Mouse (Mus musculus) testis, adult 2 months (tissue): ENCODE measurements around the gene Lin52. TPM values are rescaled to one million over a fixed set of nuclear protein-coding genes. Genes with fewer than 3 reads are reported as not detected.

Experiments used
- H3K27ac ChIP-seq: fragments of 200-500 bp; 2 replicates; pipeline ENCODE4 v1.5.1; 2012; ENCODE audit warnings: low read depth, low read length; ENCODE audit not compliant: control insufficient read depth, insufficient read depth
- H3K27me3 ChIP-seq: fragments of 200-500 bp; 2 replicates; pipeline ENCODE4 v1.6.1; 2012; ENCODE audit warnings: mild to moderate bottlenecking, low read length, moderate library complexity; ENCODE audit not compliant: control insufficient read depth, insufficient read depth
- H3K36me3 ChIP-seq: fragments of 200-500 bp; 2 replicates; pipeline ENCODE4 v1.6.1; 2012; ENCODE audit warnings: mild to moderate bottlenecking, low read length; ENCODE audit not compliant: control insufficient read depth, insufficient read depth
- H3K4me1 ChIP-seq: fragments of 200-500 bp; 2 replicates; pipeline ENCODE4 v1.6.1; 2012; ENCODE audit warnings: low read length; ENCODE audit not compliant: control insufficient read depth, insufficient read depth
- H3K4me3 ChIP-seq: fragments of 200-500 bp; 2 replicates; pipeline ENCODE4 v1.5.1; 2012; ENCODE audit warnings: low read depth, mild to moderate bottlenecking, low read length, moderate library complexity, mixed read lengths; ENCODE audit not compliant: control insufficient read depth
- CTCF ChIP-seq: fragments of 200-500 bp; IDR thresholded peaks from 2 replicates; pipeline ENCODE4 v1.5.1; 2012; ENCODE audit warnings: low read depth, mild to moderate bottlenecking, inconsistent platforms, low read length, moderate library complexity; ENCODE audit not compliant: control insufficient read depth, insufficient read depth, insufficient replicate concordance
- POLR2A ChIP-seq: fragments of 200-500 bp; IDR thresholded peaks from 2 replicates; pipeline ENCODE4 v1.6.1; 2012; ENCODE audit warnings: low read depth, mild to moderate bottlenecking, inconsistent platforms, low read length, moderate library complexity; ENCODE audit not compliant: control insufficient read depth
- polyA plus RNA-seq: library from polyadenylated mRNA; depleted of rRNA; stranded (reverse); fragments of >200 nt; gene quantifications from 2 replicates; pipeline ENCODE4 v1.2.3, GENCODE M21; 2012; rRNA removed

The Lin52 gene
- 17.1 and 26.5 TPM in 2 replicates for polyA plus RNA-seq

DNA sequence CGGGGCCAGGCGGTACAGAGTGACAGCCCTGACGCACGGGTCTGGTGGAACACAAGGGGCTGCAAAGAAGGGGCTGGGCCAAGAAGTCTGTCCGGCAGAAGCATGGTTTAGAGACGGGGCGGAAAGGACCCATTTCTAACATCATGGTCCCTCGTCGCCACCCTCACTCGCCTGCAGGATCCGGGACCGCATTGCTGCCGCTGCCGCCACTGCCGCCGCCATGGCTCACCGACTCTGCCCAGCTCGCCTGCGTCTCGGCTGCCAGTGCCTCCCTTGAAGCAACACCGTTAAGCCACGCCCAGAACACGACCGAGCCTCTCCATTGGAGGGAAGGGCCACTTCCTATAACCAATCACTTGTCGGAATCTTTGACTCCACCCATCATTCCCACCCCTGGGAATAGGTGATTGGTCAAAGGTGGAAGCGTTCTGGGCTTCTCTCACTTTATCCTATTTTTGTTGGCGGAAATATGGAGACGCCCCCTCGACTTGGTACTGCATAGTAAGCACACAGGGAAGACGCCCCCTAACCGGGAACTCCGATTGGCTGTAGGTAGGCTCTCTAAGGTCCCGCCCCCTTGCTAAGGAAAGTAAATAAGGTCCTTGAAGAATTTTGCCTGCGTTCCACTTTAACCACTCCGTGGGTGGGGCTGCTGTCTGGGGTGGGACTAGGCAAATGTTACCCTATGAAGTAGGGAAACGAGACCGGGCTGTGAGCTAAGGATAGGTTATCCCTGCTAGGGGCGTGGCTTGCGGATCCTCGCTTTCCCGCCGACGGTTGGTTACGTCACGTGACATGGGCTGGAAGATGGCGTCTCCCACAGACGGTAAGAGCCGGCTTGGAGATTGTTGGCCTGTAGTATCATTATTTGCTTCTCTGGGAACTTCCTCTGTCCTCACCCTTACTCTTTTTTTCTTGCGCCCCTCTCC, at the start of gene Lin52, which contains the start of gene Aldh6a1:
TSS of gene Lin52 (plus strand) at position 705 of the 929 bp plus-strand sequence.
TSS of gene Aldh6a1 (minus strand) at position 287 of the 929 bp plus-strand sequence.
- Histone ChIP-seq H3K27me3 (no peaks in the 10 kb centered on the region), H3K4me1 (peaks cover 4% of the 10 kb centered on the region), H3K4me3 (peak within 1 kb of the TSS; percentile 93), H3K36me3 (no peaks in the 10 kb centered on the region), H3K27ac (peak within 1 kb of the TSS; percentile 91)
- TF ChIP-seq POLR2A (peak; percentile 98), CTCF (peak; percentile 20; the same call in 1 of the 2 replicates)

DNA sequence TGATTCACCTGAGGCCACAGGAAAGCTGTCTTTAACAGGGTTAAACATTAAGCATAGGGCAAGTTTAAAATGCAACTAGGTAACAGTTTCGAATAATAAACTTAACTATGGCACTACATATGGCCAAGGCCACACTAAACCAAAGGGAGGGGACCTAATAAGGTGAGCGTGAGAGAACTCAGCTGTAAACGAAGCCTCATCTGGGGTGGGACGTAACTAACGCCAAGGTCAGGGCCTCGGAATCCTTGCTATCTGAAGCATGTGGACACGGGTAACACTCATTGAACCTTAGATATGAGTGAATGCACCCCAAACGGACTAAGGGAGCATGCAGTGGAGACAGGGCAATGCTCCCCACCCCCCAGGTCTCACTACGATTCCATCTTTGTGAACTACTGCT, 48.3 kb upstream of the Lin52 start:
- TF ChIP-seq CTCF (no peak), POLR2A (no peak)
- no peak overlapping the region for H3K4me3 ChIP-seq
- H3K27ac ChIP-seq, result no peak overlapping the region
- no peaks in the 10 kb centered on the region for H3K36me3 ChIP-seq
- no peaks in the 10 kb centered on the region for H3K27me3 ChIP-seq
- peaks cover 3% of the 10 kb centered on the region; the same call in 1 of the 2 replicates for H3K4me1 ChIP-seq

DNA sequence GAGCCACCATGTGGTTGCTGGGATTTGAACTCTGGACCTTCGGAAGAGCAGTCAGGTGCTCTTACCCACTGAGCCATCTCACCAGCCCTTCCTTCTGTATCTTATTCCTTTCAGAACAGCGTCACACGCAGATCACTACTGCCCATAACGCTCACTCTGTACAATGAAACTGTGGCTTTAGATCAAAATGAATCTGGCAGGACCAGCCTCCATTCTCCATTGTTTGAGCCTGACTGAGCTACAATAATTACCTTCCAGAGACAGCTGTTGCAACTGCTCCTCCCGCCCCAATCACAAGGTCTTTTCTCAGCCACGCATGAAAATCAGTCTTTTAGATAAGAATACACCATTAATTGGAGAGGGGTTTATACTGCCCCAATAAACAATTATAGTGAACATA, 46.7 kb upstream of the Lin52 start:
- H3K27me3 ChIP-seq, result no peaks in the 10 kb centered on the region
- peaks cover 2% of the 10 kb centered on the region for H3K36me3 ChIP-seq
- no peak overlapping the region for H3K27ac ChIP-seq
- TF ChIP-seq CTCF (no peak), POLR2A (no peak)
- peaks cover 3% of the 10 kb centered on the region; the same call in 1 of the 2 replicates for H3K4me1 ChIP-seq
- H3K4me3 ChIP-seq, result no peak overlapping the region

DNA sequence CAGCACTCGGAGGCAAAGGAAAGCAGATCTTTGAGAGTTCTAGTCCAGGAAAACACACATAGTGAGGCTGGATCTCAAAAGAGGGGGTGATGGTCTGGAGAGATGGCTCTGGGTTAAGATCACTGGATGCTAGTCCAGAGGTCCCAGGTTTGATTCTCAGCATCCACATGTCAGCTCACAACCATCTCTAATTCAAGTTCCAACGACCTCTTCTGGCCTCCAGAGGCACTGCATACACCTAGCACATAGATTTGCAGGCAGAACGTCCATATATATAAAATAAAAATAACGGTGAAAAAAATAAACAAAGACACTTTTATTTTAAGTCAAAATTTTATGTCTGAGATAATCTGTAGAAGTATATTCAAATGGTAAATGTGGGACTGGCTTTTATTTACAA, 44.0 kb upstream of the Lin52 start:
- H3K36me3 ChIP-seq, result peaks cover 2% of the 10 kb centered on the region
- H3K27me3 ChIP-seq, result no peaks in the 10 kb centered on the region
- no peak overlapping the region for H3K27ac ChIP-seq
- H3K4me3 ChIP-seq, result peak overlapping the region; percentile 62
- no peak for TF ChIP-seq CTCF
- TF ChIP-seq POLR2A, result no peak
- peaks cover 3% of the 10 kb centered on the region; the same call in 1 of the 2 replicates for H3K4me1 ChIP-seq

DNA sequence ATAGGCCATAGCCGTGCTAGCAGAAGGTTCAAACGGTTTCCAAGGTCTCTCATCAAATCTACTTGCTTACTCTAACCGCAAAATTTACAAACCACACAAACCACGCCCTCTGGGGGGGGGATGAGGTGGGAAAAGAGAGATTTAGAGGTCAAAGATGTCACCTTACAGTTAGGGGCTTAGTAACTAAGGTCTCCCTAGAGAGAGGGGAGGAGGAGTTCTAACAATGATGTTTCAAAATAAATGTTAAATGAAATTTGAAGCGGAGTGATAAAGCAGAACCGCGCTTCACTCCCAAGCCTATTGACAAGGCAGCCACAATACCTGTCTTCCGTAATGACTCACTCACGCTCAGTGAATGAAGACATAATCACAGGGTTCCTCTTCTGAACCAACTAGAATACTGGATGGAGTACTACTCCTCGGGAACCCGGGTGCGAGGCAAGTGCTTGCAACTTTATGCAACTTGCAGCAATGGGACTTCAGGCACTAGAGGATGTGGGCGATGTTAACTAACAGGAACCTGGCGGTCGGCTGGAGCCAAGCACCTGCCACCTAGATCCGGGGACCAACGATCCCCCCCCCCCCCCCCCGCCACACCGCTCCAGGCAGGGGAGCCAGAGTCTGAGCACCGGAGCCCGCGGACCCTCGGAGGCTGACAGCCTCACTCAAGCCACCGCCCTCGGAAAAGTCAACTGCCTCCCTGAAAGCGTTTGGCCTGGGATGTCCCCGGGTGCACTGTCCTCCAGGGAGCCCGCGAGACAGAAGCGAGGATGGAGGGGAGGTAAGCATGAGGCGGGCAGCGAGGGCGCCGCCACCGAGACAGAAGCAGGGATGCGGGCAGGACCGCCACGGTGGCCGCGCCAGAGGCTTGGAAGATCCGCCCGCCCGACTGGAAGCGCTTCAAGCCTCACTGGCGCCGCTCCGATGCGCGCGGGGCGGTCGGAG, 43.1 kb upstream of the Lin52 start:
- Histone ChIP-seq H3K4me3 (peak overlapping the region; percentile 92), H3K36me3 (peaks cover 2% of the 10 kb centered on the region), H3K4me1 (peaks cover 3% of the 10 kb centered on the region; the same call in 1 of the 2 replicates), H3K27me3 (no peaks in the 10 kb centered on the region), H3K27ac (peak overlapping the region; percentile 86)
- no peak for TF ChIP-seq CTCF
- TF ChIP-seq POLR2A, result no peak

DNA sequence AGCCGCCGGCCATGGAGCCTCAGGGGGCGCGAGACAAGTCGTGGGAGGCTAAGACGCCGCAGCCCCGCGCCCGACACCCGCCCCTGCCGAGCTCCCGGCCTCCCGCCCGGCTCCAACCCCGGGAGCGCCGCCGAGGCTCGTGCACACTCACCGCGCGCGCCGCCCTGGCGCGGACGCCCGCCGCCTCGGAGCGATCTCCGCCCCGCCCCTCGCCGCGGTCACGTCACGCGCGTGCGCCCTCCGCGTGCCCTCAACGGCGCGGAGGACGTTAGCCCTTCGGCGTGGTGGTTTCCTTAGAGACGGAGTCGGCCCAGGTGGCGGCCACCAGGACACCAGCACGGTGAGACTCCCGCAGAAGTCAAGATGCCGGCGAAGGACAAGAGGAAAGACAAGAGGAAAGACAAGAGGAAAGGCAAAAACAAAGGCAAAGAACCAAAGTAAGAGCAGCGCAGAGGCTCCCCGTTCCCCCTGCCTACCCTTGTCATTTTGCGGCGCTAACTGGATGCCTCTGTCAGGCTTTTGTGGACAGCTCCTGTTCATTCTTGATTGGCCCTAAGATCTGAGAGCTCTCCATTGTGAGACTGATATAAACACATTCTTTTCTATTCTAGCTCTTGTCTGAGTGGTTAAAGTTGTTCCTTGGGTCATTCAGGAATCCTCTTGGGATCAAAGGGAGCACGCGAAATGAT, 42.3 kb upstream of the Lin52 start, which contains the start of the genes Entpd5 and Bbof1:
TSS of gene Entpd5 (minus strand) at position 211 of the 689 bp plus-strand sequence.
TSS of gene Bbof1 (plus strand) at position 253 of the 689 bp plus-strand sequence.
- Histone ChIP-seq H3K27me3 (no peaks in the 10 kb centered on the region), H3K36me3 (peaks cover 2% of the 10 kb centered on the region), H3K4me1 (peaks cover 3% of the 10 kb centered on the region; the same call in 1 of the 2 replicates), H3K4me3 (peak within 1 kb of the TSS; percentile 92), H3K27ac (peak within 1 kb of the TSS; percentile 99)
- peak; percentile 97 for TF ChIP-seq POLR2A
- no peak for TF ChIP-seq CTCF
